Mouse (Mus musculus) hindbrain, embryonic 15.5 days (tissue): ENCODE results near the gene Gm6793. TPM values are rescaled to one million over a fixed set of nuclear protein-coding genes. Genes with fewer than 3 reads are reported as not detected.

Experiments
- polyA plus RNA-seq: library from polyadenylated mRNA; unstranded; fragments of >200 nt; fragmentation: Nextera tagmentation; extraction: Ambion mirVana; gene quantifications from 2 replicates; pipeline ENCODE4 v1.2.1, GENCODE M21; 2015

Gene Gm6793
- polyA plus RNA-seq, 1 experiment from 2014 or later, result 0.69 TPM

Other genes with a start within 250 kb of the Gm6793 start
- gene Cfdp1, start 160.7 kb downstream of the Gm6793 start, polyA plus RNA-seq, result 201 TPM in 2 replicates
- 4.3 and 4.9 TPM in 2 replicates for gene Tmem170, start 138.3 kb downstream of the Gm6793 start, polyA plus RNA-seq
- gene Chst5, start 104.6 kb downstream of the Gm6793 start, polyA plus RNA-seq, result 3.2 and 4.9 TPM in 2 replicates
- gene Tmem231, start 81.2 kb downstream of the Gm6793 start, polyA plus RNA-seq, result 17.6 and 18.9 TPM in 2 replicates
- 431 and 452 TPM in 2 replicates for gene Gabarapl2, start 74.3 kb downstream of the Gm6793 start, polyA plus RNA-seq
- gene Adat1, start 22.7 kb downstream of the Gm6793 start, polyA plus RNA-seq, result 7.8 and 8.0 TPM in 2 replicates
- gene Kars, start 3.7 kb downstream of the Gm6793 start, polyA plus RNA-seq, result 158 and 168 TPM in 2 replicates
- 63.9 and 68.4 TPM in 2 replicates for gene Terf2ip, start 3.6 kb downstream of the Gm6793 start, polyA plus RNA-seq